Mouse (Mus musculus): Measurements from ENCODE around the gene Tmem239. TPM values are rescaled to one million over a fixed set of nuclear protein-coding genes. Genes with fewer than 3 reads are reported as not detected.

Gene Tmem239
- polyA plus RNA-seq, 1 experiment from 2014 or later, result not detected

DNA sequence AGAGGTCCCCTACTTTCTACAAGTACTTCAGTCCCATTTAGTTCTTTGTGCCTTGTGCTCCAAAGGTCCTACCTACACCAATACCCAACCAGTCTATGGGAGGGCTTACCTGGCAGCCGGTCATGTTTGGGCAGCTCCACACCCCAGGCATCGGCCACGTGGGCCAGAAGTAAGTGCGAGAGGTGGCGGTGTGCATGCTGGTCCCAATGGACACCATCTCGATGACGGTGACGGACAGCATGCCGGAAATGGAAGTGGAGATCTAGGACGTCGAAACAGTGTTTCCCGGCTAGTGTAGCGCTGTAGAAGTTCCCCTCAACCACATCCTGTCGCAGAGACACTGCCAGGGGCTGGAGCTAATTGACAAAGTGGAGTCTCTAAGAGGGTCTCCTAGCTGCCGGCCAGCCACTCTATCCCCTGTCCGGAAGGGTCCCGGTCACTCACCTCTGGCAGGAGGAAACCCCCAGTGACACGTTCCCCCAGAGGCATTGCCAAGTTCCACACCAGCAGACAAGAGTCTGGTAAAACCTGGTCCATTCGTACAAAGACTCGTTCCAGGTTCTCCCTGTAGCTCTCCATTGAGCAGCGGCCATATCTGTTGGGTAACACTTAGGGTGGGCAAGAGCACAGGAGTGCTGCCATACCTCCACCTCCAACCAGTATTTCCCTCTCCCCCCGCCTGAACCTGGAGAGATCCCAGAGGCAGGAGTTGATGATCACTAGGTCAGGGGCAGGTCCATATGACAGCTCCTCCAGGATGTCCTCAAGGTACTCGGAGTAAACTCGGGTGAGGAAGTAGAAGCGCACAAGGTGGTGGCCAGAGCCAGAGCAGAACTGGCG is 15.7 kb downstream of the Tmem239 start:
- Histone ChIP-seq H3K4me2 (ENCODE audit: low read depth, low read length) (no peak overlapping the region), H3K27me3 (ENCODE audit: insufficient read depth, low read length) (no peaks in the 10 kb centered on the region), H3K4me3 (ENCODE audit: low read depth, low read length) (no peak overlapping the region), H3K9me3 (ENCODE audit: low read length) (no peaks in the 10 kb centered on the region), H3K36me3 (replicated peaks; ENCODE audit: insufficient read depth, low read length) (peaks cover 9% of the 10 kb centered on the region), H3K27ac (ENCODE audit: low read depth) (no peak overlapping the region), H3K4me1 (ENCODE audit: insufficient read depth) (peaks cover 16% of the 10 kb centered on the region), H3K9ac (replicated peaks) (no peak overlapping the region)
- no peak for ATAC-seq
- TF ChIP-seq EP300 (IDR thresholded peaks at IDR 0.05; ENCODE audit: low read depth) (no peak), CTCF (IDR thresholded peaks at IDR 0.05; ENCODE audit: low read depth) (no peak)
- no peak for DNase-seq
- WGBS (ENCODE audit: insufficient replicate concordance), result 87% methylated on average over 26 of the region's 26 CpGs

DNA sequence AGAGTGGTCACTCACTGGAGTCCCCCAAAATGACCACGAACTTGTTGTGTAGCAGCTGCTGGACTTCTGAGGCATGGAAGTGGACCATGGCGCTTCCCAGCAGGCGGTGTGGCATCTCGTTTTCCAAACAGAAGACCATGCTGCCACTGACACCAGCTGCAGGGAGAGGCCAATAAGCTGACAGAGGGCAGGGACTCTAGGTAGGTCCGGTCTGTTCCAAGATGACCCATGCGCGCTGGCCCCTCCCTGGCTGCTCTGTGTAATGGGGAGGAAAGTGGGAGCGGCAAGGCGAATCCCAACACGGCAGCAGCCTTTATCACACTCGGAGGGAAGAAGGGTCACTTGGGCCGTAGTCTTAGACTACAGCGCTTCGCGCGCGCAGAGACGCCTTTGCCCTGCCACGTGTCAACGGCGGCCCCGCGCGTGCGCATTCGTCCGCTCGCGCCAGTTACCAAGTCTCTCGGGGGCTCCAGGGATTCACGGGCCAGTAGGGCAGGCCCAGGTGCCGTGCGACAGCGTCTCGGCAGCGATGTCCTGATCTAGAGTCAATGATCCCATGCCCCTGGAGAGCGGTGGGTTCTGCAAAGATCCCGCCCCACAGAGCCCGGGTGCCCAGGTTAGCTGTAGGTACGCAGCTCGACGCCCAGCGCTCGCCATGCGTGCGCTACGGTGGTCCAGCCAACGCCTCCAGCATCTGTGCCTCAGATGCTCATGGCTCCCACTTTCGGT is 17.3 kb downstream of the Tmem239 start:
- WGBS (ENCODE audit: insufficient replicate concordance), result 13% methylated on average over 49 of the region's 49 CpGs

DNA sequence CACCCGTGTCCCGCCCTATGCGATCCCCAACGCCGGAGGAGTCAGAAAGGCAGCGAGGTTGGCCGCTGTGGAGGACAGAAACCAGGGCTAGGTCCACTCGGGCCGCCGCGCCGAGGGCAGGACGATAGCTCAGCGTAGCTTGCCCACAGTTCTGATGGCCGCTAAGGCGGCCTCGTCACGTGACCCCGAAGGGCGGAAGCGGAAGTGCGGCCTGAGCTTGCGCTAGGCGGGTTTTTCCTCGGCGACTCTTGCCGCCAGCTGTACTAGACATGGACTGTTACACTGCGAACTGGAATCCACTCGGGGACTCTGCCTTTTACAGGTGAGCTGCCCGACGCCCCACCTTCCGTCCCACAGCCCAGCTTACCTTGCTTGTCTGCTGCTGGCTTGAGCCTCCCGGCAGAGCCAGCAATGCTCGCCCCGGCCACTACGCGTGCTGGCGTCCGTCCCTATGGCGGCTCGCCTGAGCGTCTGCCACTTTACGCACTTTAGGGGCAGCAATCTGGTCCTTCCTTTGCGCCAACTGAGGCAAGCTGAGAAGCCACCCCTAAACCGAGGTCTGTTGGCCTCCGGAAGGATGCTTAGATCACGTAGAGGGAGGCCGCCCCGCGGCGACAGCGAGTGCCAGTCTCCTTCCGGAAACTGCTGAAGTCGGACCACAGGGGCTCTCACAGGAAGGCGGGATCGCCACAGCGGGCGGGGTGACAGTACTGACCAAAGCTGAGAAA is 18.0 kb downstream of the Tmem239 start, which contains the start of the genes Vps16 and Pced1a:
TSS of gene Vps16 (plus strand) at position 214 of the 728 bp plus-strand sequence.
TSS of gene Pced1a (minus strand) at position 576 of the 728 bp plus-strand sequence.
- Histone ChIP-seq H3K9ac (replicated peaks) (peak within 1 kb of the TSS; percentile 89), H3K27me3 (ENCODE audit: insufficient read depth, low read length) (no peaks in the 10 kb centered on the region), H3K36me3 (replicated peaks; ENCODE audit: insufficient read depth, low read length) (peaks cover 3% of the 10 kb centered on the region), H3K4me2 (ENCODE audit: low read depth, low read length) (peak within 1 kb of the TSS; percentile 90), H3K27ac (ENCODE audit: low read depth) (peak within 1 kb of the TSS; percentile 94), H3K4me3 (ENCODE audit: low read depth, low read length) (peak within 1 kb of the TSS; percentile 92), H3K4me1 (ENCODE audit: insufficient read depth) (peaks cover 16% of the 10 kb centered on the region), H3K9me3 (ENCODE audit: low read length) (no peaks in the 10 kb centered on the region)
- WGBS (ENCODE audit: insufficient replicate concordance), result under 1% methylated on average over 58 of the region's 58 CpGs
- TF ChIP-seq EP300 (IDR thresholded peaks at IDR 0.05; ENCODE audit: low read depth) (peak; percentile 19; the same call in 1 of the 2 replicates), CTCF (IDR thresholded peaks at IDR 0.05; ENCODE audit: low read depth) (peak; percentile 73)
- ATAC-seq, result peak; percentile 97
- DNase-seq, result peak; percentile 94

More for the DNA sequence above, 17.3 kb downstream of the Tmem239 start:
- no peaks in the 10 kb centered on the region for H3K9me3 ChIP-seq (ENCODE audit: low read length)
- H3K36me3 ChIP-seq (replicated peaks; ENCODE audit: insufficient read depth, low read length), result peaks cover 6% of the 10 kb centered on the region
- no peak for TF ChIP-seq CTCF (IDR thresholded peaks at IDR 0.05; ENCODE audit: low read depth)
- no peak for TF ChIP-seq EP300 (IDR thresholded peaks at IDR 0.05; ENCODE audit: low read depth)
- peak overlapping the region; percentile 94 for H3K27ac ChIP-seq (ENCODE audit: low read depth)
- H3K4me2 ChIP-seq (ENCODE audit: low read depth, low read length), result peak overlapping the region; percentile 90
- H3K4me3 ChIP-seq (ENCODE audit: low read depth, low read length), result peak overlapping the region; percentile 92
- peaks cover 16% of the 10 kb centered on the region for H3K4me1 ChIP-seq (ENCODE audit: insufficient read depth)
- H3K27me3 ChIP-seq (ENCODE audit: insufficient read depth, low read length), result no peaks in the 10 kb centered on the region
- ATAC-seq (peak; percentile 59), DNase-seq (peak; percentile 83)
- peak overlapping the region; percentile 89 for H3K9ac ChIP-seq (replicated peaks)

DNA sequence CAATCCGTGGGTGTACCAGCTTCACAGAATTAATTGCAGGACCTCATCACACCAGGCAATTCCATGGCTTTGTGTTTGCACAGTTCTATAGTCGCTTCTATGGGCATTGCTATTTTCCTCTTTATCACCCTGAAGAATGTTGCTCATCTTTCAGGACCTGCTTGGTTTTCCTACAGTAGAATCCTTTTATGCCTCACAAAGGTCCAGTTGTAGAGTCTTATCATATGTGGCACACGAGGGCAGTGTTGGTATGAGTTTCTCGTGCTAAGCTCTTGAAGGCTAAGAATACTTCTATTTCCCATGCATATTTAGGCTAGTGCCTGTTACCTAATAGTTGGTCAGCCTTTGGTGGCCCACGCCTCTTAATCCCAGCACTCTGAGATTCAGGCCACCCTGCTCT is 18.8 kb downstream of the Tmem239 start:
- WGBS (ENCODE audit: insufficient replicate concordance), result 25% methylated on average over 5 of the region's 5 CpGs

DNA sequence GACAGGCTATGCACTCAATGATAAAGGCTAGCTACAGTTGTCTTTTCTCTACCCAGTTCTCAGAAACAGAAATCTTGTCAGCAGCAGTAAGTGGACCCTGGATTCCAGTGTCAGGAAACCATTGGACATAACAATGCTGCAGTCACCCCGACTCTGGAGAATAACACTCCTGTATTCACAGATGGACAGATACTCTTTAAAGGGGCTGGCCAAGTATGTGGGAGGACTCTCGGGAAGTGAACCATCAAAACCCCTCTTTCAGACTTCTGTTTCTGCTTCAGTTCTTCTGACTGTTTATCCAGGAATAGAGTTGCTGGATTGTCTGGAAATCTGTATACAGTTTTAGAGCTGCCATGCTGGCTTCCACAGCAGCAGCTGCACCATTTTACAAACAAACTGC is 23.6 kb downstream of the Tmem239 start:
- peaks cover 10% of the 10 kb centered on the region; the same call in 1 of the 2 replicates for H3K36me3 ChIP-seq (replicated peaks; ENCODE audit: insufficient read depth, low read length)
- TF ChIP-seq CTCF (IDR thresholded peaks at IDR 0.05; ENCODE audit: low read depth), result no peak
- TF ChIP-seq EP300 (IDR thresholded peaks at IDR 0.05; ENCODE audit: low read depth), result no peak
- H3K4me3 ChIP-seq (ENCODE audit: low read depth, low read length), result no peak overlapping the region
- H3K4me2 ChIP-seq (ENCODE audit: low read depth, low read length), result no peak overlapping the region
- peaks cover 6% of the 10 kb centered on the region for H3K4me1 ChIP-seq (ENCODE audit: insufficient read depth)
- ATAC-seq (no peak), DNase-seq (no peak)
- no peaks in the 10 kb centered on the region for H3K9me3 ChIP-seq (ENCODE audit: low read length)
- 58% methylated on average over 2 of the region's 2 CpGs for WGBS (ENCODE audit: insufficient replicate concordance)
- no peak overlapping the region for H3K9ac ChIP-seq (replicated peaks)
- H3K27me3 ChIP-seq (ENCODE audit: insufficient read depth, low read length), result no peaks in the 10 kb centered on the region
- H3K27ac ChIP-seq (ENCODE audit: low read depth), result no peak overlapping the region

More for the DNA sequence above, 18.8 kb downstream of the Tmem239 start:
- Histone ChIP-seq H3K4me3 (ENCODE audit: low read depth, low read length) (peak overlapping the region; percentile 92), H3K4me2 (ENCODE audit: low read depth, low read length) (peak overlapping the region; percentile 90), H3K36me3 (replicated peaks; ENCODE audit: insufficient read depth, low read length) (peaks cover 5% of the 10 kb centered on the region; the same call in 1 of the 2 replicates), H3K27ac (ENCODE audit: low read depth) (peak overlapping the region; percentile 94), H3K9ac (replicated peaks) (peak overlapping the region; percentile 89), H3K4me1 (ENCODE audit: insufficient read depth) (peaks cover 16% of the 10 kb centered on the region), H3K27me3 (ENCODE audit: insufficient read depth, low read length) (no peaks in the 10 kb centered on the region), H3K9me3 (ENCODE audit: low read length) (no peaks in the 10 kb centered on the region)
- ATAC-seq, result no peak
- TF ChIP-seq CTCF (IDR thresholded peaks at IDR 0.05; ENCODE audit: low read depth) (peak; percentile 46), EP300 (IDR thresholded peaks at IDR 0.05; ENCODE audit: low read depth) (no peak)
- DNase-seq, result no peak

Data from liver, postnatal 0 days (tissue).